Mouse (Mus musculus): ENCODE measurements at regions not wholly inside any gene's neighbourhood (a gene's known extent, or its start where the extent isn't known, plus 50 kb on each side); places are given as distances from the start of the nearest gene placed in this dataset.

- H3K27me3 ChIP-seq (ENCODE audit: control insufficient read depth, insufficient read depth, low read length), result no peaks in the 10 kb centered on the region
- H3K27ac ChIP-seq (replicated peaks; ENCODE audit: low read depth, low read length), result no peak overlapping the region; the same call in 1 of the 2 replicates
- no peaks in the 10 kb centered on the region for H3K36me3 ChIP-seq (ENCODE audit: control insufficient read depth, insufficient read depth, low read length)
- H3K4me1 ChIP-seq (ENCODE audit: control insufficient read depth, insufficient read depth, low read length), result peaks cover 8% of the 10 kb centered on the region
- H3K9ac ChIP-seq (replicated peaks; ENCODE audit: low read length), result no peak overlapping the region
- H3K9me3 ChIP-seq (ENCODE audit: control insufficient read depth, low read length), result no peaks in the 10 kb centered on the region
- H3K4me2 ChIP-seq (ENCODE audit: low read length), result no peak overlapping the region
- no peak overlapping the region for H3K4me3 ChIP-seq (replicated peaks; ENCODE audit: low read depth, low read length)
- WGBS, result 6% methylated on average over 1 of the region's 1 CpGs
- ATAC-seq (ENCODE audit: low FRiP score, low TSS enrichment) (peak; percentile 70; the same call in 1 of the 2 replicates), DNase-seq (peak; percentile 54)
Observed at GRCm38 (mm10) chr3:101701763-101702173, 97.3 kb upstream of the Atp1a1 start.

GRCm38 (mm10) chr3:101700974-101701610 lies 96.6 kb upstream of the Atp1a1 start:
- no peak overlapping the region for H3K4me2 ChIP-seq (ENCODE audit: low read length)
- DNase-seq (peak; percentile 67), ATAC-seq (ENCODE audit: low FRiP score, low TSS enrichment) (peak; percentile 61; the same call in 1 of the 2 replicates)
- no peak overlapping the region for H3K9ac ChIP-seq (replicated peaks; ENCODE audit: low read length)
- H3K36me3 ChIP-seq (ENCODE audit: control insufficient read depth, insufficient read depth, low read length), result no peaks in the 10 kb centered on the region
- H3K4me1 ChIP-seq (ENCODE audit: control insufficient read depth, insufficient read depth, low read length), result peaks cover 8% of the 10 kb centered on the region
- no peaks in the 10 kb centered on the region for H3K9me3 ChIP-seq (ENCODE audit: control insufficient read depth, low read length)
- H3K4me3 ChIP-seq (replicated peaks; ENCODE audit: low read depth, low read length), result no peak overlapping the region
- no peaks in the 10 kb centered on the region for H3K27me3 ChIP-seq (ENCODE audit: control insufficient read depth, insufficient read depth, low read length)
- H3K27ac ChIP-seq (replicated peaks; ENCODE audit: low read depth, low read length), result no peak overlapping the region; the same call in 1 of the 2 replicates
- 63% methylated on average over 10 of the region's 10 CpGs for WGBS

- H3K4me3 ChIP-seq (replicated peaks; ENCODE audit: low read depth, low read length), result no peak overlapping the region
- DNase-seq, result no peak
- ATAC-seq (ENCODE audit: low FRiP score, low TSS enrichment), result no peak
Observed at GRCm38 (mm10) chr3:101699929-101700681, 95.6 kb upstream of the Atp1a1 start.

GRCm38 (mm10) chr3:101696832-101697231 lies 92.3 kb upstream of the Atp1a1 start:
- Histone ChIP-seq H3K27me3 (ENCODE audit: control insufficient read depth, insufficient read depth, low read length) (no peaks in the 10 kb centered on the region), H3K9me3 (ENCODE audit: control insufficient read depth, low read length) (no peaks in the 10 kb centered on the region), H3K36me3 (ENCODE audit: control insufficient read depth, insufficient read depth, low read length) (no peaks in the 10 kb centered on the region), H3K4me2 (ENCODE audit: low read length) (no peak overlapping the region), H3K9ac (replicated peaks; ENCODE audit: low read length) (no peak overlapping the region), H3K4me3 (replicated peaks; ENCODE audit: low read depth, low read length) (no peak overlapping the region), H3K27ac (replicated peaks; ENCODE audit: low read depth, low read length) (no peak overlapping the region), H3K4me1 (ENCODE audit: control insufficient read depth, insufficient read depth, low read length) (peaks cover 5% of the 10 kb centered on the region)
- 90% methylated on average over 2 of the region's 2 CpGs for WGBS
- DNase-seq, result no peak
- no peak for ATAC-seq (ENCODE audit: low FRiP score, low TSS enrichment)

More at GRCm38 (mm10) chr3:101699929-101700681, 95.6 kb upstream of the Atp1a1 start:
- H3K9ac ChIP-seq (replicated peaks; ENCODE audit: low read length), result no peak overlapping the region
- no peaks in the 10 kb centered on the region for H3K27me3 ChIP-seq (ENCODE audit: control insufficient read depth, insufficient read depth, low read length)
- WGBS, result 77% methylated on average over 12 of the region's 12 CpGs
- no peaks in the 10 kb centered on the region for H3K36me3 ChIP-seq (ENCODE audit: control insufficient read depth, insufficient read depth, low read length)
- H3K9me3 ChIP-seq (ENCODE audit: control insufficient read depth, low read length), result no peaks in the 10 kb centered on the region
- no peak overlapping the region for H3K27ac ChIP-seq (replicated peaks; ENCODE audit: low read depth, low read length)
- peaks cover 8% of the 10 kb centered on the region for H3K4me1 ChIP-seq (ENCODE audit: control insufficient read depth, insufficient read depth, low read length)
- no peak overlapping the region for H3K4me2 ChIP-seq (ENCODE audit: low read length)

GRCm38 (mm10) chr3:101694311-101694710 lies 89.8 kb upstream of the Atp1a1 start:
- Histone ChIP-seq H3K9ac (replicated peaks; ENCODE audit: low read length) (no peak overlapping the region), H3K27ac (replicated peaks; ENCODE audit: low read depth, low read length) (no peak overlapping the region), H3K27me3 (ENCODE audit: control insufficient read depth, insufficient read depth, low read length) (no peaks in the 10 kb centered on the region), H3K4me1 (ENCODE audit: control insufficient read depth, insufficient read depth, low read length) (no peaks in the 10 kb centered on the region), H3K9me3 (ENCODE audit: control insufficient read depth, low read length) (no peaks in the 10 kb centered on the region), H3K4me2 (ENCODE audit: low read length) (no peak overlapping the region), H3K36me3 (ENCODE audit: control insufficient read depth, insufficient read depth, low read length) (no peaks in the 10 kb centered on the region), H3K4me3 (replicated peaks; ENCODE audit: low read depth, low read length) (no peak overlapping the region)
- ATAC-seq (ENCODE audit: low FRiP score, low TSS enrichment) (no peak), DNase-seq (no peak)
- WGBS, result 76% methylated on average over 1 of the region's 1 CpGs

- Histone ChIP-seq H3K27me3 (ENCODE audit: control insufficient read depth, insufficient read depth, low read length) (no peaks in the 10 kb centered on the region), H3K4me2 (ENCODE audit: low read length) (no peak overlapping the region), H3K4me3 (replicated peaks; ENCODE audit: low read depth, low read length) (no peak overlapping the region), H3K9me3 (ENCODE audit: control insufficient read depth, low read length) (no peaks in the 10 kb centered on the region), H3K4me1 (ENCODE audit: control insufficient read depth, insufficient read depth, low read length) (no peaks in the 10 kb centered on the region), H3K9ac (replicated peaks; ENCODE audit: low read length) (no peak overlapping the region), H3K36me3 (ENCODE audit: control insufficient read depth, insufficient read depth, low read length) (no peaks in the 10 kb centered on the region), H3K27ac (replicated peaks; ENCODE audit: low read depth, low read length) (no peak overlapping the region)
- ATAC-seq (ENCODE audit: low FRiP score, low TSS enrichment) (no peak), DNase-seq (no peak)
- 85% methylated on average over 8 of the region's 8 CpGs for WGBS
Observed at GRCm38 (mm10) chr3:101691937-101692604, 87.6 kb upstream of the Atp1a1 start.

- no peaks in the 10 kb centered on the region for H3K9me3 ChIP-seq (ENCODE audit: control insufficient read depth, low read length)
- H3K4me3 ChIP-seq (replicated peaks; ENCODE audit: low read depth, low read length), result no peak overlapping the region
- no peaks in the 10 kb centered on the region for H3K36me3 ChIP-seq (ENCODE audit: control insufficient read depth, insufficient read depth, low read length)
- no peaks in the 10 kb centered on the region for H3K27me3 ChIP-seq (ENCODE audit: control insufficient read depth, insufficient read depth, low read length)
- no peak overlapping the region for H3K9ac ChIP-seq (replicated peaks; ENCODE audit: low read length)
- 74% methylated on average over 2 of the region's 2 CpGs for WGBS
- no peak overlapping the region for H3K4me2 ChIP-seq (ENCODE audit: low read length)
- no peak for ATAC-seq (ENCODE audit: low FRiP score, low TSS enrichment)
- no peak overlapping the region for H3K27ac ChIP-seq (replicated peaks; ENCODE audit: low read depth, low read length)
- no peak for DNase-seq
- no peaks in the 10 kb centered on the region for H3K4me1 ChIP-seq (ENCODE audit: control insufficient read depth, insufficient read depth, low read length)
Observed at GRCm38 (mm10) chr3:101690779-101691178, 86.3 kb upstream of the Atp1a1 start.

- Histone ChIP-seq H3K4me2 (ENCODE audit: low read length) (no peak overlapping the region), H3K36me3 (ENCODE audit: control insufficient read depth, insufficient read depth, low read length) (no peaks in the 10 kb centered on the region), H3K27ac (replicated peaks; ENCODE audit: low read depth, low read length) (no peak overlapping the region), H3K9ac (replicated peaks; ENCODE audit: low read length) (no peak overlapping the region), H3K4me1 (ENCODE audit: control insufficient read depth, insufficient read depth, low read length) (no peaks in the 10 kb centered on the region), H3K27me3 (ENCODE audit: control insufficient read depth, insufficient read depth, low read length) (no peaks in the 10 kb centered on the region), H3K4me3 (replicated peaks; ENCODE audit: low read depth, low read length) (no peak overlapping the region), H3K9me3 (ENCODE audit: control insufficient read depth, low read length) (no peaks in the 10 kb centered on the region)
- 87% methylated on average over 6 of the region's 6 CpGs for WGBS
- no peak for ATAC-seq (ENCODE audit: low FRiP score, low TSS enrichment)
- no peak for DNase-seq
Observed at GRCm38 (mm10) chr3:101690222-101690621, 85.7 kb upstream of the Atp1a1 start.

All from midbrain, embryonic 14.5 days (tissue).